Mouse (Mus musculus) ES-Bruce4 (cell line): ENCODE data around the gene Omd. TPM values are rescaled to one million over a fixed set of nuclear protein-coding genes. Genes with fewer than 3 reads are reported as not detected.

Experiments used
- H3K27ac ChIP-seq: 2 replicates; pipeline ENCODE4 v1.5.1; 2012; ENCODE audit warnings: low read length, inconsistent platforms; ENCODE audit not compliant: insufficient read depth
- H3K27me3 ChIP-seq: 2 replicates; pipeline ENCODE4 v1.6.1; 2012; ENCODE audit warnings: mild to moderate bottlenecking, low read length, inconsistent platforms; ENCODE audit not compliant: control insufficient read depth, poor library complexity, insufficient read depth, severe bottlenecking
- H3K36me3 ChIP-seq: 2 replicates; pipeline ENCODE4 v1.6.1; 2012; ENCODE audit warnings: inconsistent platforms, mild to moderate bottlenecking, low read length, moderate library complexity; ENCODE audit not compliant: control insufficient read depth, poor library complexity, insufficient read depth, severe bottlenecking
- H3K4me1 ChIP-seq: one replicate; pipeline ENCODE4 v1.8.1; 2011; ENCODE audit warnings: low read length; ENCODE audit not compliant: control insufficient read depth, insufficient read depth
- H3K4me3 ChIP-seq: 2 replicates; pipeline ENCODE4 v1.5.1; 2011; ENCODE audit warnings: low read depth, mild to moderate bottlenecking, low read length
- H3K9ac ChIP-seq: 2 replicates; pipeline ENCODE4 v1.6.1; 2012; ENCODE audit warnings: low read depth, mild to moderate bottlenecking, inconsistent platforms; ENCODE audit not compliant: poor library complexity, severe bottlenecking
- H3K9me3 ChIP-seq: replicated peaks from 2 replicates; pipeline ENCODE4 v1.6.1; 2012; ENCODE audit warnings: mild to moderate bottlenecking, low read length, inconsistent platforms; ENCODE audit not compliant: control insufficient read depth, poor library complexity, insufficient read depth, severe bottlenecking
- CTCF ChIP-seq: IDR thresholded peaks from one replicate; pipeline ENCODE4 v1.8.1; 2011; ENCODE audit warnings: low read depth, low read length
- EP300 ChIP-seq: IDR thresholded peaks from 2 replicates; pipeline ENCODE4 v1.6.1; 2011; ENCODE audit warnings: low read depth, low read length; ENCODE audit not compliant: insufficient read depth
- POLR2A ChIP-seq: IDR thresholded peaks from one replicate; pipeline ENCODE4 v1.8.1; 2011; ENCODE audit warnings: low read length; ENCODE audit not compliant: insufficient read depth
- polyA plus RNA-seq: library from polyadenylated mRNA; stranded (reverse); fragments of >200 nt; gene quantifications from 2 replicates; pipeline ENCODE4 v1.2.4, GENCODE M21; 2011; ENCODE audit warnings: low read depth; ENCODE audit not compliant: missing spikeins, insufficient read depth, insufficient read length

Omd gene
- polyA plus RNA-seq, 1 experiment, result not detected

DNA sequence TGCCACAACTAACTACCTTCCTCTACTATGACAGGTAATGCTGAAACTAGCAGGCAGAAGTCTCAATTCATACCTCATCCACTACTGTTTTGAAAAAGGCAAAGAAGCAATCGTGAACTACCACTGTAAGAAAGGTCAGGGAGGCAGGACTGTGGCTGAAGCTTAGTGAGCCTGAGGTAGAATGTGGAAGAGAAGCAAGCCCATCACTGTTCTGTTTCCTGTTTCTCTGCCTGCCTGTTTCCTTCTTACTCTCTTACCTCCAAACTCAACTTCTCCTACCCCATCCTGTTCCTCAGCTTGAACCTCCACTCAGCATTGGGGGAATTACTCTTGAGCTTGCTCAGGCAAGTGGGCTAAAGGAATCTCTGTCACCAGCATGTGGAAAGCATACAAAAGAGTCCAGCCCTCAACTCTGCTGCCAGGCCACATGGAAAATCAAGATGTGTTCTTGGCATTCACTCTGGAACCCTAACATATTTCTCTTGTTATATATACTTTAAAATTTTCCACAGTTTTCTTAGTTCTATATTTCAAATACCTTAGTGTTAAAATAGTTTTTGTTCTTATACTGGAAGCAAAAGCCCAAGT, 34.6 kb upstream of the Omd start:
- TF ChIP-seq POLR2A, result no peak
- no peak for TF ChIP-seq EP300
- no peak for TF ChIP-seq CTCF
- Histone ChIP-seq H3K9me3 (no peaks in the 10 kb centered on the region), H3K4me1 (no peaks in the 10 kb centered on the region), H3K27ac (no peak overlapping the region), H3K9ac (no peak overlapping the region), H3K4me3 (no peak overlapping the region), H3K27me3 (no peaks in the 10 kb centered on the region), H3K36me3 (no peaks in the 10 kb centered on the region)

- H3K4me1 ChIP-seq, result no peaks in the 10 kb centered on the region
- no peaks in the 10 kb centered on the region for H3K36me3 ChIP-seq
- H3K27ac ChIP-seq, result no peak overlapping the region
- no peak overlapping the region for H3K4me3 ChIP-seq
- TF ChIP-seq EP300 (no peak), POLR2A (no peak), CTCF (no peak)
- H3K9ac ChIP-seq, result no peak overlapping the region
- no peaks in the 10 kb centered on the region for H3K9me3 ChIP-seq
- no peaks in the 10 kb centered on the region for H3K27me3 ChIP-seq
Measured at GRCm38 (mm10) chr13:49549616-49550015, 32.6 kb upstream of the Omd start.

DNA sequence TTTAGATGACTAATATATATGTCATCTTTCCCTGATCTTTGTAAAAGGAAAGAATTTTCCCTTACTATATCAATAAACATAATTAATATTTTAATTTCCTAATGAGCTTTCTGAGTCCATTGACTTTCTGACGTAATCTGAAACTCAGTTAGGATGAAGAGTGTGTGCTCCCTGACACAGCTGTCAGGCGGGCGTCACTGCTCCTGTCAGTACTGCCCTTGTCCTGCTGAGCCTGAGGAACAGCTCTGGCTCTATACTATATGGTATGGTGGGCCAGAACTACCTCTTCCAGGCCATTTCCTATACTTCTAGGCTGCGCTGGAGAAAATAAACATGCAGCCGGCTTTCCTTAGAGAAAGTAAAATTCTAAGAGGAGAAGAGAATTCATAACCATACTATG, 27.7 kb upstream of the Omd start:
- Histone ChIP-seq H3K4me3 (no peak overlapping the region), H3K36me3 (no peaks in the 10 kb centered on the region), H3K27me3 (no peaks in the 10 kb centered on the region), H3K9me3 (no peaks in the 10 kb centered on the region), H3K27ac (no peak overlapping the region), H3K4me1 (no peaks in the 10 kb centered on the region), H3K9ac (no peak overlapping the region)
- TF ChIP-seq CTCF (no peak), POLR2A (no peak), EP300 (no peak)

DNA sequence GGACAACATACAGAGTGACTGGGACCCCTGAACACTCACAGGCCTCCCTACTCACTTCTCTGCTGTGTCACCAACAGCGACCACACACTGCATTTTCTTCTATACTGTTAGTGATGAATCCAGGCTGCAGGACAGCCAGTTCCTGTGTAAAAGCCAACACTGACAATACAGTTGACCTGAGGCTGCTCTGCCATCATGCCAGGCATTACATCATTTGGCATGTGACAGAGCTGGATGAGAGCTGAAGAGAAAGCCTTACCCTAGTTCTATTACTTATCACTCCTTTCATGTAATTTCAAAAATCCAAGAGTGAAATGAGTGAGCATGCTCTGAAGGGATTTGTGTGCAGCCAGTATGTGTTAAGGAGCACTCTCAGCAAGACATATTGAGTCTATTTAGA, 26.1 kb upstream of the Omd start:
- no peaks in the 10 kb centered on the region for H3K36me3 ChIP-seq
- H3K27ac ChIP-seq, result no peak overlapping the region
- H3K4me3 ChIP-seq, result no peak overlapping the region
- no peaks in the 10 kb centered on the region for H3K4me1 ChIP-seq
- H3K27me3 ChIP-seq, result no peaks in the 10 kb centered on the region
- TF ChIP-seq EP300, result no peak
- TF ChIP-seq POLR2A, result no peak
- no peak for TF ChIP-seq CTCF
- H3K9me3 ChIP-seq, result no peaks in the 10 kb centered on the region
- no peak overlapping the region for H3K9ac ChIP-seq

DNA sequence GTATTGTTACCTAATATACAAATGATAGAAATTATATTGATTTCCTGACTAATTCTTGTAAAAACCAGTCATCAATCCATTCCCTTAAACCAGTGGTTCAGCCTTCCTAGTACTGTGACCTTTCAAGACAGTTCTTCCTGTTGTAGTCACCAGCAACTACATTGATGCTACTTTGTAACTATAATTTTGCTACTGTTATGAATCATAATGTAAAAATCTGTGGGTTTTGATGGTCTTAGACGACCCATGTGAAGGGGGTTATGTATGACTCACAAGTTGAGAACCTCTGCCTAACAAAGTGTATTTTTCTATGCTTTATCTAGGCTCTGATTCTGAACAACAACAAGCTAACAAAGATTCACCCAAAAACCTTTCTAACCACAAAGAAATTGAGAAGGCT, 25.3 kb upstream of the Omd start:
- TF ChIP-seq CTCF (no peak), POLR2A (no peak), EP300 (no peak)
- no peaks in the 10 kb centered on the region for H3K9me3 ChIP-seq

DNA sequence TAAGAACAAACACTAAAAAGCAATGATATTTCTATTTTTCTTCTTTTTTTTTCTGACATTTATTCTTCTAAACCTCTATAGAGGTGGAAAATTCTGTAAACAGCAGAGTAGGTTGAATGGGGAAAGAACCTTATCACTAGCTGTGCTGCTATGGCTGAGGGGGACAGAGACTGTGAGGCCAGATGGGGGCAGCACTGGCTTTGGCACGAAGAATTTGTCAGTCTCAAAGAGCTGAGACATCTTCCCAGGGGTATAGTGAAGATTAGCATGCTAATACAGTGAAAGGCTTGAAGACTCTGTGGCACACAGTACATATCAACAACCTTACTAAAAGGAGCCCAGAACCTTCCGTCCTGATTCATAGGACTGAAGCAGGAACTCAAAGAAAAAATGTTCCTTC, 23.1 kb upstream of the Omd start:
- no peak for TF ChIP-seq EP300
- TF ChIP-seq CTCF, result peak; percentile 65
- no peak overlapping the region for H3K4me3 ChIP-seq
- H3K27me3 ChIP-seq, result no peaks in the 10 kb centered on the region
- H3K9me3 ChIP-seq, result no peaks in the 10 kb centered on the region
- H3K9ac ChIP-seq, result no peak overlapping the region
- H3K4me1 ChIP-seq, result no peaks in the 10 kb centered on the region
- no peaks in the 10 kb centered on the region for H3K36me3 ChIP-seq
- H3K27ac ChIP-seq, result no peak overlapping the region

More for the DNA sequence above, 25.3 kb upstream of the Omd start:
- no peaks in the 10 kb centered on the region for H3K4me1 ChIP-seq
- no peak overlapping the region for H3K9ac ChIP-seq
- H3K4me3 ChIP-seq, result no peak overlapping the region
- no peak overlapping the region for H3K27ac ChIP-seq
- no peaks in the 10 kb centered on the region for H3K27me3 ChIP-seq
- no peaks in the 10 kb centered on the region for H3K36me3 ChIP-seq
